Mouse (Mus musculus) lung, embryonic 16.5 days (tissue): ENCODE measurements around the gene Sgip1. TPM values are rescaled to one million over a fixed set of nuclear protein-coding genes. Genes with fewer than 3 reads are reported as not detected.

Experiments used
- ATAC-seq: fragments of 200-750 bp; cut with Nextera tagmentation; 2 replicates; pipeline ENCODE4 v1.8.0; 2017; ENCODE audit warnings: low read depth, mild to moderate bottlenecking, moderate library complexity
- H3K27ac ChIP-seq: fragments of 300-500 bp; sonication (generic); 2 replicates; pipeline ENCODE4 v1.5.1; 2014; ENCODE audit warnings: mild to moderate bottlenecking, control low read depth, low read length
- H3K27me3 ChIP-seq: fragments of 300-500 bp; sonication (generic); 2 replicates; pipeline ENCODE4 v1.6.1; 2014; ENCODE audit warnings: low read depth, low read length, mixed read lengths; ENCODE audit not compliant: control insufficient read depth, insufficient read depth
- H3K36me3 ChIP-seq: fragments of 300-500 bp; sonication (generic); 2 replicates; pipeline ENCODE4 v1.6.1; 2014; ENCODE audit warnings: low read length; ENCODE audit not compliant: control insufficient read depth, insufficient read depth
- H3K4me1 ChIP-seq: fragments of 300-500 bp; sonication (generic); replicated peaks from 2 replicates; pipeline ENCODE4 v1.6.1; 2014; ENCODE audit warnings: low read length, mixed read lengths; ENCODE audit not compliant: control insufficient read depth, insufficient read depth
- H3K4me2 ChIP-seq: fragments of 300-500 bp; sonication (generic); 2 replicates; pipeline ENCODE4 v1.6.1; 2014; ENCODE audit warnings: low read depth, low read length, control low read depth
- H3K4me3 ChIP-seq: fragments of 300-500 bp; sonication (generic); 2 replicates; pipeline ENCODE4 v1.5.1; 2014; ENCODE audit warnings: mild to moderate bottlenecking, low read length, control low read depth
- H3K9ac ChIP-seq: fragments of 300-500 bp; sonication (generic); 2 replicates; pipeline ENCODE4 v1.6.1; 2014; ENCODE audit warnings: low read length, control low read depth
- H3K9me3 ChIP-seq: fragments of 300-500 bp; sonication (generic); 2 replicates; pipeline ENCODE4 v1.6.1; 2016; ENCODE audit warnings: low read length; ENCODE audit not compliant: control insufficient read depth
- WGBS: fragments of 180-500 bp; shearing (Covaris S2); extraction: QIAGEN DNeasy Blood & Tissue Kit; methylation state at CpG from one replicate; pipeline ENCODE4 v1.1.7; 2014; 5-methylcytosine and 5-hydroxymethylcytosine counted together
- polyA plus RNA-seq: library from polyadenylated mRNA; unstranded; fragments of >200 nt; fragmentation: Nextera tagmentation; extraction: Ambion mirVana; gene quantifications from 2 replicates; pipeline ENCODE4 v1.2.1, GENCODE M21; 2015

The Sgip1 gene
- polyA plus RNA-seq, 1 experiment from 2014 or later = 8.2 TPM

- ATAC-seq = no peak
- no peaks in the 10 kb centered on the region for H3K4me1 ChIP-seq
- no peaks in the 10 kb centered on the region for H3K36me3 ChIP-seq
- H3K9me3 ChIP-seq = no peaks in the 10 kb centered on the region
- H3K4me2 ChIP-seq = no peak overlapping the region
- 73% methylated on average over 3 of the region's 3 CpGs for WGBS
- H3K27ac ChIP-seq = no peak overlapping the region
- no peaks in the 10 kb centered on the region for H3K27me3 ChIP-seq
- H3K9ac ChIP-seq = no peak overlapping the region
- H3K4me3 ChIP-seq = no peak overlapping the region
Observed at GRCm38 (mm10) chr4:102940266-102940665, 199.2 kb downstream of the Sgip1 start.

- no peak for ATAC-seq
- Histone ChIP-seq H3K4me2 (no peak overlapping the region), H3K27me3 (no peaks in the 10 kb centered on the region), H3K4me1 (no peaks in the 10 kb centered on the region), H3K27ac (no peak overlapping the region), H3K36me3 (no peaks in the 10 kb centered on the region), H3K4me3 (no peak overlapping the region), H3K9ac (no peak overlapping the region), H3K9me3 (no peaks in the 10 kb centered on the region)
- WGBS = 77% methylated on average over 4 of the region's 4 CpGs
Observed at GRCm38 (mm10) chr4:102940738-102941137, 199.6 kb downstream of the Sgip1 start.

- Histone ChIP-seq H3K27ac (no peak overlapping the region), H3K9ac (no peak overlapping the region), H3K4me1 (no peaks in the 10 kb centered on the region), H3K4me3 (no peak overlapping the region), H3K4me2 (no peak overlapping the region), H3K9me3 (no peaks in the 10 kb centered on the region), H3K36me3 (no peaks in the 10 kb centered on the region), H3K27me3 (no peaks in the 10 kb centered on the region)
- 61% methylated on average over 6 of the region's 6 CpGs for WGBS
- no peak for ATAC-seq
Observed at GRCm38 (mm10) chr4:102944325-102944724, 203.2 kb downstream of the Sgip1 start.

- 52% methylated on average over 2 of the region's 2 CpGs for WGBS
- ATAC-seq = no peak
Observed at GRCm38 (mm10) chr4:102952476-102952875, 211.4 kb downstream of the Sgip1 start.

GRCm38 (mm10) chr4:102955294-102955956 lies 214.3 kb downstream of the Sgip1 start:
- Histone ChIP-seq H3K4me2 (peak overlapping the region; percentile 39), H3K27ac (no peak overlapping the region), H3K36me3 (no peaks in the 10 kb centered on the region), H3K9me3 (no peaks in the 10 kb centered on the region), H3K4me3 (no peak overlapping the region), H3K27me3 (no peaks in the 10 kb centered on the region), H3K4me1 (0 out of 2 replicates have a peak, but pooled peaks cover 2% of the 10 kb centered on the region), H3K9ac (no peak overlapping the region)
- 59% methylated on average over 17 of the region's 17 CpGs for WGBS
- no peak for ATAC-seq

More at GRCm38 (mm10) chr4:102952476-102952875, 211.4 kb downstream of the Sgip1 start:
- Histone ChIP-seq H3K36me3 (no peaks in the 10 kb centered on the region), H3K9ac (no peak overlapping the region), H3K4me1 (0 out of 2 replicates have a peak, but pooled peaks cover 2% of the 10 kb centered on the region), H3K27me3 (no peaks in the 10 kb centered on the region), H3K9me3 (no peaks in the 10 kb centered on the region), H3K27ac (no peak overlapping the region), H3K4me2 (no peak overlapping the region), H3K4me3 (no peak overlapping the region)

- 80% methylated on average over 5 of the region's 5 CpGs for WGBS
- 0 out of 2 replicates have a peak, but pooled peaks cover 2% of the 10 kb centered on the region for H3K4me1 ChIP-seq
- H3K9ac ChIP-seq = no peak overlapping the region
- no peak for ATAC-seq
- no peaks in the 10 kb centered on the region for H3K27me3 ChIP-seq
- no peaks in the 10 kb centered on the region for H3K9me3 ChIP-seq
- no peak overlapping the region for H3K4me3 ChIP-seq
- no peak overlapping the region for H3K4me2 ChIP-seq
- H3K27ac ChIP-seq = no peak overlapping the region
- H3K36me3 ChIP-seq = no peaks in the 10 kb centered on the region
Observed at GRCm38 (mm10) chr4:102959409-102959808, 218.3 kb downstream of the Sgip1 start.

GRCm38 (mm10) chr4:102964174-102964573 lies 223.1 kb downstream of the Sgip1 start:
- H3K4me1 ChIP-seq = no peaks in the 10 kb centered on the region
- no peak for ATAC-seq
- H3K27ac ChIP-seq = no peak overlapping the region
- H3K4me2 ChIP-seq = no peak overlapping the region
- H3K4me3 ChIP-seq = no peak overlapping the region
- H3K9me3 ChIP-seq = no peaks in the 10 kb centered on the region
- H3K9ac ChIP-seq = no peak overlapping the region
- 44% methylated on average over 3 of the region's 3 CpGs for WGBS
- no peaks in the 10 kb centered on the region for H3K27me3 ChIP-seq
- H3K36me3 ChIP-seq = no peaks in the 10 kb centered on the region

GRCm38 (mm10) chr4:102967811-102968210 lies 226.7 kb downstream of the Sgip1 start:
- Histone ChIP-seq H3K36me3 (no peaks in the 10 kb centered on the region), H3K4me3 (no peak overlapping the region), H3K27ac (no peak overlapping the region), H3K4me1 (no peaks in the 10 kb centered on the region), H3K27me3 (no peaks in the 10 kb centered on the region), H3K9me3 (no peaks in the 10 kb centered on the region), H3K4me2 (no peak overlapping the region), H3K9ac (no peak overlapping the region)
- no peak for ATAC-seq
- 62% methylated on average over 15 of the region's 15 CpGs for WGBS

GRCm38 (mm10) chr4:102969599-102969998 lies 228.5 kb downstream of the Sgip1 start:
- Histone ChIP-seq H3K9me3 (no peaks in the 10 kb centered on the region), H3K9ac (no peak overlapping the region), H3K4me3 (no peak overlapping the region), H3K27me3 (no peaks in the 10 kb centered on the region), H3K4me2 (no peak overlapping the region), H3K36me3 (no peaks in the 10 kb centered on the region), H3K4me1 (no peaks in the 10 kb centered on the region), H3K27ac (no peak overlapping the region)
- WGBS = 93% methylated on average over 5 of the region's 5 CpGs
- no peak for ATAC-seq
